Mouse (Mus musculus): ENCODE measurements around the gene Tspan18. TPM values are rescaled to one million over a fixed set of nuclear protein-coding genes. Genes with fewer than 3 reads are reported as not detected.
A peak's percentile ranks its signal among the peaks of the same experiment; 100 is the strongest.

The Tspan18 gene
- total and polyA plus RNA-seq, 3 experiments: 9.4 to 21.3 (median 16.0) TPM

GRCm38 (mm10) chr2:93303585-93304272 is 30.6 kb downstream of the Tspan18 start:
- Histone ChIP-seq H3K9ac (ENCODE audit: low read depth, low read length) (no peak overlapping the region), H3K27ac (peak overlapping the region; percentile 82), H3K4me1 (ENCODE audit: control insufficient read depth, insufficient read depth, low read length) (peaks cover 10% of the 10 kb centered on the region), H3K27me3 (ENCODE audit: control insufficient read depth, insufficient read depth, low read length) (no peaks in the 10 kb centered on the region), H3K4me3 (no peak overlapping the region), H3K79me2 (replicated peaks; ENCODE audit: control insufficient read depth, insufficient read depth, low read length) (no peaks in the 10 kb centered on the region), H3K36me3 (ENCODE audit: control insufficient read depth, insufficient read depth, low read length) (no peaks in the 10 kb centered on the region)
- WGBS: 34% methylated on average over 16 of the region's 16 CpGs
- DNase-seq: peak; percentile 43 to 53
- intact Hi-C loops (cut with DNase I): loop anchor here (2.0 to 5.0 kb wide), 2 partner anchors 29 to 36 kb away; no protein-coding TSS in a partner anchor
- TF ChIP-seq POLR2A (IDR thresholded peaks at IDR 0.05; ENCODE audit: insufficient read depth, low read depth, low read length) (no peak), CTCF (IDR thresholded peaks at IDR 0.05) (no peak), EP300 (IDR thresholded peaks at IDR 0.05; ENCODE audit: insufficient read depth, low read depth, low read length) (no peak)

- no peak for DNase-seq
- H3K27ac ChIP-seq: peak overlapping the region; percentile 82
- WGBS: 51% methylated on average over 5 of the region's 5 CpGs
- intact Hi-C loops (cut with DNase I): loop anchor here (2.0 to 5.0 kb wide), 2 partner anchors 30 to 36 kb away; no protein-coding TSS in a partner anchor
- TF ChIP-seq EP300 (IDR thresholded peaks at IDR 0.05; ENCODE audit: insufficient read depth, low read depth, low read length) (no peak), POLR2A (IDR thresholded peaks at IDR 0.05; ENCODE audit: insufficient read depth, low read depth, low read length) (no peak), CTCF (IDR thresholded peaks at IDR 0.05) (no peak)
- no peaks in the 10 kb centered on the region for H3K27me3 ChIP-seq (ENCODE audit: control insufficient read depth, insufficient read depth, low read length)
- no peaks in the 10 kb centered on the region for H3K36me3 ChIP-seq (ENCODE audit: control insufficient read depth, insufficient read depth, low read length)
- no peak overlapping the region for H3K4me3 ChIP-seq
- H3K9ac ChIP-seq (ENCODE audit: low read depth, low read length): no peak overlapping the region
- H3K79me2 ChIP-seq (replicated peaks; ENCODE audit: control insufficient read depth, insufficient read depth, low read length): no peaks in the 10 kb centered on the region
- H3K4me1 ChIP-seq (ENCODE audit: control insufficient read depth, insufficient read depth, low read length): peaks cover 10% of the 10 kb centered on the region
Measured at GRCm38 (mm10) chr2:93303260-93303584, 31.1 kb downstream of the Tspan18 start.

GRCm38 (mm10) chr2:93297656-93298055 is 36.6 kb downstream of the Tspan18 start:
- DNase-seq: peak; percentile 37 to 49
- no peak overlapping the region for H3K9ac ChIP-seq (ENCODE audit: low read depth, low read length)
- 14% methylated on average over 3 of the region's 3 CpGs for WGBS
- no peaks in the 10 kb centered on the region for H3K79me2 ChIP-seq (replicated peaks; ENCODE audit: control insufficient read depth, insufficient read depth, low read length)
- H3K4me3 ChIP-seq: no peak overlapping the region
- H3K4me1 ChIP-seq (ENCODE audit: control insufficient read depth, insufficient read depth, low read length): peaks cover 2% of the 10 kb centered on the region; the same call in 1 of the 2 replicates
- no peaks in the 10 kb centered on the region for H3K27me3 ChIP-seq (ENCODE audit: control insufficient read depth, insufficient read depth, low read length)
- H3K36me3 ChIP-seq (ENCODE audit: control insufficient read depth, insufficient read depth, low read length): no peaks in the 10 kb centered on the region
- intact Hi-C loops (cut with DNase I): no loop called here
- no peak for TF ChIP-seq POLR2A (IDR thresholded peaks at IDR 0.05; ENCODE audit: insufficient read depth, low read depth, low read length)
- TF ChIP-seq EP300 (IDR thresholded peaks at IDR 0.05; ENCODE audit: insufficient read depth, low read depth, low read length): no peak
- no peak for TF ChIP-seq CTCF (IDR thresholded peaks at IDR 0.05)
- no peak overlapping the region for H3K27ac ChIP-seq

GRCm38 (mm10) chr2:93291186-93291926 is 42.9 kb downstream of the Tspan18 start:
- Histone ChIP-seq H3K4me1 (ENCODE audit: control insufficient read depth, insufficient read depth, low read length) (peaks cover 7% of the 10 kb centered on the region), H3K36me3 (ENCODE audit: control insufficient read depth, insufficient read depth, low read length) (no peaks in the 10 kb centered on the region), H3K4me3 (no peak overlapping the region), H3K79me2 (replicated peaks; ENCODE audit: control insufficient read depth, insufficient read depth, low read length) (no peaks in the 10 kb centered on the region), H3K9ac (ENCODE audit: low read depth, low read length) (no peak overlapping the region), H3K27me3 (ENCODE audit: control insufficient read depth, insufficient read depth, low read length) (no peaks in the 10 kb centered on the region), H3K27ac (no peak overlapping the region)
- intact Hi-C loops (cut with DNase I): no loop called here
- WGBS: 82% methylated on average over 13 of the region's 13 CpGs
- DNase-seq: no peak
- TF ChIP-seq CTCF (IDR thresholded peaks at IDR 0.05): no peak
- no peak for TF ChIP-seq POLR2A (IDR thresholded peaks at IDR 0.05; ENCODE audit: insufficient read depth, low read depth, low read length)
- no peak for TF ChIP-seq EP300 (IDR thresholded peaks at IDR 0.05; ENCODE audit: insufficient read depth, low read depth, low read length)

GRCm38 (mm10) chr2:93290345-93291118 is 43.8 kb downstream of the Tspan18 start:
- TF ChIP-seq EP300 (IDR thresholded peaks at IDR 0.05; ENCODE audit: insufficient read depth, low read depth, low read length) (no peak), POLR2A (IDR thresholded peaks at IDR 0.05; ENCODE audit: insufficient read depth, low read depth, low read length) (no peak), CTCF (IDR thresholded peaks at IDR 0.05) (no peak)
- Histone ChIP-seq H3K9ac (ENCODE audit: low read depth, low read length) (no peak overlapping the region), H3K79me2 (replicated peaks; ENCODE audit: control insufficient read depth, insufficient read depth, low read length) (no peaks in the 10 kb centered on the region), H3K4me3 (no peak overlapping the region), H3K36me3 (ENCODE audit: control insufficient read depth, insufficient read depth, low read length) (no peaks in the 10 kb centered on the region), H3K27ac (no peak overlapping the region), H3K4me1 (ENCODE audit: control insufficient read depth, insufficient read depth, low read length) (peaks cover 7% of the 10 kb centered on the region), H3K27me3 (ENCODE audit: control insufficient read depth, insufficient read depth, low read length) (no peaks in the 10 kb centered on the region)
- intact Hi-C loops (cut with DNase I): no loop called here
- no peak for DNase-seq
- WGBS: 64% methylated on average over 7 of the region's 7 CpGs

Measured in heart, adult 2 months (tissue).